Mouse (Mus musculus) bone marrow, adult 2 months (tissue): ENCODE measurements at regions not wholly inside any gene's neighbourhood (a gene's known extent, or its start where the extent isn't known, plus 50 kb on each side); places are given as distances from the start of the nearest gene placed in this dataset.

Experiments used
- CTCF ChIP-seq: fragments of 200-500 bp; IDR thresholded peaks from 2 replicates; pipeline ENCODE4 v1.5.1; 2011; ENCODE audit warnings: low read length, control low read depth; ENCODE audit not compliant: control insufficient read depth, insufficient read depth
- POLR2A ChIP-seq: fragments of 200-500 bp; IDR thresholded peaks from 2 replicates; pipeline ENCODE4 v1.6.1; 2011; ENCODE audit warnings: low read depth, mild to moderate bottlenecking, control low read depth, low read length, borderline replicate concordance; ENCODE audit not compliant: control insufficient read depth

- no peak for TF ChIP-seq POLR2A
- TF ChIP-seq CTCF, result no peak
These were observed 177.6 kb upstream of the Frg1 start for GRCm38 (mm10) chr8:41594446-41594845.
